Mouse (Mus musculus) G1E (cell line): ENCODE results near the gene Shkbp1.

ENCODE experiments used
- CTCF ChIP-seq: IDR thresholded peaks from 2 replicates; pipeline ENCODE4 v1.5.1; 2012; ENCODE audit warnings: low read depth, low read length, inconsistent platforms, mixed read lengths
- POLR2AphosphoS5 ChIP-seq: IDR thresholded peaks from 2 replicates; pipeline ENCODE4 v1.6.1; 2012; ENCODE audit warnings: low read depth, low read length, inconsistent platforms; ENCODE audit not compliant: insufficient replicate concordance

DNA sequence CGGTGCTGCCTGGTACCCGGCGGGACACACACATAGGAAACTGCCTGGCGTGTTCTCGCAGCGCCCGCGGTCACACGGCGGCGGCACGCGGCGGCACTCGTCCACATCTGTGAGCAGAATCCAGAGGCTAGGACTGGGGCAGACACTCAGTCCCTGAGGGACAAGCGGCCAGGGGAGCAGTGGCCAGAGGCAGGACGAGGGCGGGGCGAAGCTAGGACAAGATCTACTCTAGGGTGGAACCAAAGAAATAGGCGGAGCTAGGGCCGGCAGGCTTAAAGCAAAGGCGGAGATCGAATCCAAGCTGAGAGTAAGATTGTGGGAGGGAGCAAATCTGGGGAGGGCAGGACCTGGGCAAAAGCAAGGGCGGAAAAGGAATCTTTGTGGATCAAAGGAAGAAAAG, 30.1 kb downstream of the Shkbp1 start:
- TF ChIP-seq CTCF: no peak
- no peak for TF ChIP-seq POLR2AphosphoS5
